Mouse (Mus musculus): Measurements from ENCODE around the gene Lins1. TPM values are rescaled to one million over a fixed set of nuclear protein-coding genes. Genes with fewer than 3 reads are reported as not detected.

The Lins1 gene
- polyA plus RNA-seq, 1 experiment from 2014 or later = 18.2 TPM

Other genes starting within 250 kb of the Lins1 start
- gene Asb7, start 293 bp upstream of the Lins1 start, polyA plus RNA-seq (2015; fragmentation: Nextera tagmentation; extraction: Ambion mirVana) = 17.6 and 17.8 TPM in 2 replicates
- gene Cers3, start 53.6 kb downstream of the Lins1 start, polyA plus RNA-seq (2015; fragmentation: Nextera tagmentation; extraction: Ambion mirVana) = 0.46 and 0.50 TPM in 2 replicates
- 3.1 and 3.7 TPM in 2 replicates for gene Adamts17, start 149.8 kb downstream of the Lins1 start, polyA plus RNA-seq (2015; fragmentation: Nextera tagmentation; extraction: Ambion mirVana)

Data from midbrain, embryonic 15.5 days (tissue).